Mouse (Mus musculus): ENCODE measurements at regions not wholly inside any gene's neighbourhood (a gene's known extent, or its start where the extent isn't known, plus 50 kb on each side); places are given as distances from the start of the nearest gene placed in this dataset.

- no peak for ATAC-seq (ENCODE audit: low FRiP score)
Observed at GRCm38 (mm10) chr3:132326961-132327360, 241.9 kb downstream of the Dkk2 start.

GRCm38 (mm10) chr3:132343625-132344024 is 258.5 kb downstream of the Dkk2 start:
- ATAC-seq (ENCODE audit: low FRiP score) (no peak), DNase-seq (ENCODE audit: low spot score) (no peak)
- Histone ChIP-seq H3K36me3 (ENCODE audit: insufficient read depth, low read length) (no peaks in the 10 kb centered on the region), H3K9me3 (ENCODE audit: low read length) (no peaks in the 10 kb centered on the region), H3K27me3 (ENCODE audit: insufficient read depth, low read length) (no peaks in the 10 kb centered on the region), H3K9ac (replicated peaks; ENCODE audit: low read length, poor library complexity, severe bottlenecking) (no peak overlapping the region), H3K4me2 (ENCODE audit: low read depth, low read length, poor library complexity, severe bottlenecking) (no peak overlapping the region), H3K4me3 (ENCODE audit: low read depth, low read length) (no peak overlapping the region), H3K4me1 (ENCODE audit: insufficient read depth, low read length) (no peaks in the 10 kb centered on the region), H3K27ac (ENCODE audit: low read depth, low read length) (no peak overlapping the region)
- 43% methylated on average over 3 of the region's 3 CpGs for WGBS
- no peak for TF ChIP-seq CTCF (IDR thresholded peaks at IDR 0.05)

More at GRCm38 (mm10) chr3:132326961-132327360, 241.9 kb downstream of the Dkk2 start:
- Histone ChIP-seq H3K27me3 (ENCODE audit: insufficient read depth, low read length) (no peaks in the 10 kb centered on the region), H3K9ac (replicated peaks; ENCODE audit: low read length, poor library complexity, severe bottlenecking) (no peak overlapping the region), H3K9me3 (ENCODE audit: low read length) (no peaks in the 10 kb centered on the region), H3K4me2 (ENCODE audit: low read depth, low read length, poor library complexity, severe bottlenecking) (no peak overlapping the region), H3K36me3 (ENCODE audit: insufficient read depth, low read length) (no peaks in the 10 kb centered on the region), H3K27ac (ENCODE audit: low read depth, low read length) (no peak overlapping the region), H3K4me3 (ENCODE audit: low read depth, low read length) (no peak overlapping the region), H3K4me1 (ENCODE audit: insufficient read depth, low read length) (no peaks in the 10 kb centered on the region)
- no peak for DNase-seq (ENCODE audit: low spot score)
- WGBS = 79% methylated on average over 4 of the region's 4 CpGs
- TF ChIP-seq CTCF (IDR thresholded peaks at IDR 0.05) = no peak

- DNase-seq (ENCODE audit: low spot score) (no peak), ATAC-seq (ENCODE audit: low FRiP score) (no peak)
- Histone ChIP-seq H3K4me3 (ENCODE audit: low read depth, low read length) (no peak overlapping the region), H3K4me1 (ENCODE audit: insufficient read depth, low read length) (no peaks in the 10 kb centered on the region), H3K9me3 (ENCODE audit: low read length) (no peaks in the 10 kb centered on the region), H3K9ac (replicated peaks; ENCODE audit: low read length, poor library complexity, severe bottlenecking) (no peak overlapping the region), H3K27ac (ENCODE audit: low read depth, low read length) (no peak overlapping the region), H3K4me2 (ENCODE audit: low read depth, low read length, poor library complexity, severe bottlenecking) (no peak overlapping the region), H3K27me3 (ENCODE audit: insufficient read depth, low read length) (no peaks in the 10 kb centered on the region), H3K36me3 (ENCODE audit: insufficient read depth, low read length) (no peaks in the 10 kb centered on the region)
- WGBS = 86% methylated on average over 1 of the region's 1 CpGs
- no peak for TF ChIP-seq CTCF (IDR thresholded peaks at IDR 0.05)
Observed at GRCm38 (mm10) chr3:132345856-132346255, 260.8 kb downstream of the Dkk2 start.

GRCm38 (mm10) chr3:132349602-132350001 is 264.5 kb downstream of the Dkk2 start:
- ATAC-seq (ENCODE audit: low FRiP score) = no peak
- H3K4me1 ChIP-seq (ENCODE audit: insufficient read depth, low read length) = no peaks in the 10 kb centered on the region
- H3K4me2 ChIP-seq (ENCODE audit: low read depth, low read length, poor library complexity, severe bottlenecking) = no peak overlapping the region
- H3K9ac ChIP-seq (replicated peaks; ENCODE audit: low read length, poor library complexity, severe bottlenecking) = no peak overlapping the region
- H3K27ac ChIP-seq (ENCODE audit: low read depth, low read length) = no peak overlapping the region
- H3K27me3 ChIP-seq (ENCODE audit: insufficient read depth, low read length) = no peaks in the 10 kb centered on the region
- H3K9me3 ChIP-seq (ENCODE audit: low read length) = no peaks in the 10 kb centered on the region
- H3K36me3 ChIP-seq (ENCODE audit: insufficient read depth, low read length) = no peaks in the 10 kb centered on the region
- no peak for DNase-seq (ENCODE audit: low spot score)
- no peak overlapping the region for H3K4me3 ChIP-seq (ENCODE audit: low read depth, low read length)
- 79% methylated on average over 1 of the region's 1 CpGs for WGBS
- no peak for TF ChIP-seq CTCF (IDR thresholded peaks at IDR 0.05)

GRCm38 (mm10) chr3:132353204-132353603 is 268.1 kb downstream of the Dkk2 start:
- Histone ChIP-seq H3K27ac (ENCODE audit: low read depth, low read length) (no peak overlapping the region), H3K9ac (replicated peaks; ENCODE audit: low read length, poor library complexity, severe bottlenecking) (no peak overlapping the region), H3K27me3 (ENCODE audit: insufficient read depth, low read length) (no peaks in the 10 kb centered on the region), H3K4me1 (ENCODE audit: insufficient read depth, low read length) (no peaks in the 10 kb centered on the region), H3K36me3 (ENCODE audit: insufficient read depth, low read length) (no peaks in the 10 kb centered on the region), H3K4me2 (ENCODE audit: low read depth, low read length, poor library complexity, severe bottlenecking) (no peak overlapping the region), H3K9me3 (ENCODE audit: low read length) (no peaks in the 10 kb centered on the region), H3K4me3 (ENCODE audit: low read depth, low read length) (no peak overlapping the region)
- DNase-seq (ENCODE audit: low spot score) (no peak), ATAC-seq (ENCODE audit: low FRiP score) (no peak)
- 90% methylated on average over 2 of the region's 2 CpGs for WGBS
- TF ChIP-seq CTCF (IDR thresholded peaks at IDR 0.05) = no peak

GRCm38 (mm10) chr3:132359596-132359995 is 270.0 kb upstream of the Gimd1 start:
- Histone ChIP-seq H3K4me3 (ENCODE audit: low read depth, low read length) (no peak overlapping the region), H3K9ac (replicated peaks; ENCODE audit: low read length, poor library complexity, severe bottlenecking) (no peak overlapping the region), H3K4me1 (ENCODE audit: insufficient read depth, low read length) (no peaks in the 10 kb centered on the region), H3K4me2 (ENCODE audit: low read depth, low read length, poor library complexity, severe bottlenecking) (no peak overlapping the region), H3K27me3 (ENCODE audit: insufficient read depth, low read length) (no peaks in the 10 kb centered on the region), H3K27ac (ENCODE audit: low read depth, low read length) (no peak overlapping the region), H3K36me3 (ENCODE audit: insufficient read depth, low read length) (no peaks in the 10 kb centered on the region), H3K9me3 (ENCODE audit: low read length) (no peaks in the 10 kb centered on the region)
- ATAC-seq (ENCODE audit: low FRiP score) = no peak
- 89% methylated on average over 3 of the region's 3 CpGs for WGBS
- no peak for TF ChIP-seq CTCF (IDR thresholded peaks at IDR 0.05)
- DNase-seq (ENCODE audit: low spot score) = no peak

All from midbrain, postnatal 0 days (tissue).